Mouse (Mus musculus) layer of hippocampus, adult 8-10 months (tissue): Measurements from ENCODE around the gene Sobp. TPM values are rescaled to one million over a fixed set of nuclear protein-coding genes. Genes with fewer than 3 reads are reported as not detected.

Experiments used
- DNase-seq, 2 experiments: peaks; one replicate each; pipeline ENCODE4 v3.0.0; 2022; ENCODE audit warnings: low spot score in 2 of 2
- total RNA-seq, 4 experiments: library from RNA; stranded (reverse); gene quantifications; 2 replicates each; pipeline ENCODE4 v1.2.4; 2022

Gene Sobp
- total RNA-seq, 4 experiments from 2014 or later, result 70.2 to 79.5 (median 72.3) TPM

DNA sequence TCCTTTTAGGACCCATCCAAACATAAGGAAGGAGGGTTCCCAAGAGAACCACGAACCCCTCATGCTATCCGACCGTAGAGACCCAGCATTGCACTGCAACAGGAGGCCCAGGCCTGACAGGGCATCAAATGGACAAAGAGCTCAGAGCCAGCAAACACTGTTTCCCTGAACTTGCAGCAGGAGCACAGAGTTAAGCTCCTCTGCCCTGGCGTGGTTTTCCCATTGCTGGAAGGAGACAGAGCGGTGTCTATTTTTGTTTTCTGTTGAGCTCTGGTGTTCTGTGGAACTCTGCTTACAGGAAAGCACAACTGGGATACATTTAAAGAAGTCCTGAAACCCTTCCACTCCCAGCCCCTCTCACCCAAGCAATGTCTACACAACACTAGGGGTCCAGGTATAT lies 15.0 kb downstream of the Sobp start:
- no peak for DNase-seq

DNA sequence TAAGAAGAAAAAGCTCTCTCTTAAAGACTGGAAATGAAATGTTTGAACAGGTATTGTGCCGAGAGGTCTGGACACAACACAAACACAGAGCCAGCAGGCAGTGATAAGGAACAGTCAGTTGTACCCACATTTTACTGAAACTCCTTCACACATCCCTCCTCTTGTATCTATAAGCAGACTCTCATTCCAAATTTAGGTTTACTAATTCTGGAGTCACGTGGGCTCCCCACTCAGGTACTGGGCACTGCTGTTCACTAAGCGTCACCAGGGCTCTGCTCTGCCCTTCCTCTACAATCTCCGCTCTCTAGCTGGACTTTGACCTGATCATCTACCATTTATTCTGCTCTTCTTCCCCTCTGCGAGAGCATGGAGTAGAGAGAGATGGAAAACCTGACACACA lies 15.4 kb downstream of the Sobp start:
- no peak for DNase-seq

DNA sequence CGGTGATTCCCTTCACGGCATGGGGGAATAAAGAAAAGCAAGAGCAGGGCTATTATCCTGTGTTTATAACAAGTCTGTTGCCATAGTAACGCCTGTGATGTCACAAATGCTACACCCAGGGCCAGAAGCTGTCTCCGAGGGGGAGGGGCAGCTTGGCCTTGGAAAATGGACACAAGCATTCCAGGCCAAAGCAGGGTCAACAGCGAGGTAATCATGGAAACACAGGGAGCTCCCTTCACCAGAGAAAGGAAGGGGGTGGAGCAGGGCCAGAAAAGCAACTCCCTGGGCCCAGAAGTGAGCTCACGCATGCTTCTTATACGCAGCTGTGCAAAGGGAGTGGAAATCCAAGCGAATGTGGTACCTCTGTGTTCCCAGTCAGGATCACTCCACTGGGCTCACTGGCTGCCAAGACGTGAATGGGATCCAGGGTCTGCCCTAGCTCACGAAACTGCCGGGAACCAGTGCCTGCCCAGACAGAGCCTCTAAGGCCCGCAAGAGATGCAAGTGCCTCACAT lies 19.2 kb downstream of the Sobp start:
- peak; percentile 44 to 49 for DNase-seq

DNA sequence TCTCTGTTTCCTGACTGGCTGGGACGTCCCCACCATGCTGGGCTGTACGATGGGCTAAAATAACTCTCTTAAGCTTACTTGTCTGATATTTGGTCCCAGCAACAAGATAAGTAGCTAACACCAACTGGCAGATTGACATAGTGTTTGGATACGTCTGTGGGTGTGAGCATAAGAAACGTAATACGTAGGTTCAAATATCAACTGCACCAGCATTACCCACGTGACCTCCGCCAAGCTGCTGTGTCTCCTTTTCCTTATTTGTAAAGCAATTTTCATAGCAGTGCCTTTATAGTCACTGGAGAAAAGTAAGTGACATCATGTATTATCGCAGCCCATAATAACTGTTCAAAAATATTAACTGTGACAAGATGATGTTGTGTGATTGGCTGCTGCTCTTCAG lies 21.7 kb downstream of the Sobp start:
- no peak for DNase-seq

GRCm38 (mm10) chr10:43148456-43148855 lies 25.9 kb downstream of the Sobp start:
- no peak for DNase-seq

DNA sequence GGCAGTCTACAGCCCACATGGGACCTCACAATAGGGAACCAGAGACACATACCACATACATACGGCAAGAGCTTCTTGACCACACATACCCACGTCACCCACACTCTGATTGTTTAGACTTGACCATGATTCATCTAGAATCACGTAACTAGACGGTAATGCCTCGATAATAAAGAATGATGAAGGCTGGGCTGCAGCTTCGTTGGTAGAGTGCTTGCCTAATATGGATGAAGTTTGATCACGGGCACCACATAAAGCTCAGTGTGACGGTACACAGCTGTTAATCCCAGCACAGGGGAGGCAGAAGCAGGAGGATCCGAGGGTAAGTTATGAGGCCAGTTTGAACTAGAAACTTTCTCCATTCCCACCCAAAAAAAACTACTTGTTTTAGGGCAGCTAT lies 31.2 kb downstream of the Sobp start:
- no peak for DNase-seq

DNA sequence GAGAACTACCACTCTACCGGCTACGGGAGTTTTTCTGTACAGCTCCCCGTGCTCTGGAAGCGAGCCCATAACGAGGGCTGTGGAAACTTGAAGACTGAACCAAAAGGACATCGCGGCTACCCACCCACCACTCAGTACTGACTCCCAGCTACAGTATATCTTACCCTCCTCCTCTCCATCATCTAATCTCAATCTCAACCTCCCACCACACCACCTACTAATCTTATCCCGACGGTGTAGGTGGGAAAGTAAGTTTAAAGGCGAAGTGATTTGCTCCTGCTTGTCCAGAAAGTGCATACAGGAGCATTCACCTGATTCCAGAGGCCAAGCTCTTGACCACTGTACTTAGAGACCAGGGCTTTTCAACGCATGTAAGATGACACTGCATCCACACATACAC lies 40.3 kb downstream of the Sobp start:
- DNase-seq, result no peak

GRCm38 (mm10) chr10:43128750-43129149 lies 45.6 kb downstream of the Sobp start:
- DNase-seq, result no peak

DNA sequence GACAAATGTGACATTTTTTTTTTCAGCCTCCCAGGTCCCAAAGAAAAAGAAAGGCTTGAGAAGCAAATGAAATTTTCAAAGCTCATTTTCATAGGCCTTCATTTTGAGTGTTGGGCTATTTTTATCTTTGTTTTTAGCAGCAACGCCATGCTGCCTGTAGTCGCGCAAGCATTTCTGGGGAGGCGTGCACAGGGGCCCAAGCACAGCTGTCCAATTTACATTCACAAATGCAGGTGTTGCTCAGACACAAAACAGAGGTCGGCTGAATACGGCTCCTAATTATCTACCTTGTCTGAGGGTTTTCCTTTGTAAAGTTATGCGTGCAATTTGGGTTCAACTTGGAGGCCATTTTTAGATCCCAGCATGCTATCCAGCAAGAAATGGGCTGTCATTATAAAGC lies 49.8 kb downstream of the Sobp start:
- no peak for DNase-seq

DNA sequence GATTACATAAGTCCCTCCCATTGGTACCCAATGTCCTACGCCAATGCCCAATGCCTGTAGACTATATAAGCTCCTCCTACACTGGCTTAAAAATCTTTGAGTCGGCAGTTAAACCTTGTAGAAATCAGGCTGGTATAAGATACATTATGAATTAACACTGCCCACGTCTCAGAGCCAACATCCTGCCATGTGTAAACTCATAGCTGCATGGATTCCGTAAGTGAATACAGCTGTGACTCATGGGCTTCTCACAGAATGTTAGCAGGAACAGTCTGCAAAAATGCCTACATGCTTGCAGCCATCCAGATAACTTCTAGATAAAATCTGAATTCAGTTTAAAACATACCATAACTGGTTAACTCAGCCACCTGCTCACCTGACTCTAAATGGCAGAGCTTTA lies 50.2 kb downstream of the Sobp start:
- no peak for DNase-seq

- no peak for DNase-seq
Measured at GRCm38 (mm10) chr10:43123422-43123821, 50.9 kb downstream of the Sobp start.

DNA sequence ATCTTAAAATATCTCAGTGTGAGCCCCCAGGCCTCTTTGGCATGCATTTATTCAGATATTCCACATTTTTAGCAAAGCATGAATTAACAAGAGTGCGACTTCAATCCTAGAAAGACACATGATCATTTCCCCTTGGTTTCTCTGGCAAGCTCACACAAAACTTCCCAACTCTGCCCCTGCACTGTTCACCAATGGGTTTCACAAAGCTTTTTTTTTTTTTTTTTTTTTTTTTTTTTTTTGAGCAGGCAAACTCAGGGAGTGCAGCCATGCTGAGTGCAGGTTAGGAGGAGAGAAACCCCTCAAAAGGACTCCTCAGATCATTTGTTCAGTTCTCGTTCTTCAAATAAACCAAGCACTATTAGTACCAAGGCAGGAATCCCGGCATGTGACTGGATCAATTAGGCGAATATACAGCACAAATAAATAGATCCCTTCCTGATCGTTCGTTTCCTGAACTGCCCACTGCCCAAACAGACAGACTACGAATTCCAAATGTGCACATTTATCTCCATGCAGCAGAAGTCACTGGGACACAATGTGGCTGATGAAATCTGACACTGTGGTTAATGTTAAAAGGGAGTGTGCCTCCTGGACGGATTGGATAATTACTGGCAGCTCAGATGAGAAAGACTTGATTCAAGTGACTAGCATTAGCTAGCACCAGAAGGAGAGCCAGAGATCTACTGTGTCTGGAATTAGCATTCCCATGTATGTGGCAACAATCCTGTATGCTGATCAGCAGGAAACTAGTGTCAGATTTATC lies 53.5 kb downstream of the Sobp start:
- DNase-seq, result no peak

DNA sequence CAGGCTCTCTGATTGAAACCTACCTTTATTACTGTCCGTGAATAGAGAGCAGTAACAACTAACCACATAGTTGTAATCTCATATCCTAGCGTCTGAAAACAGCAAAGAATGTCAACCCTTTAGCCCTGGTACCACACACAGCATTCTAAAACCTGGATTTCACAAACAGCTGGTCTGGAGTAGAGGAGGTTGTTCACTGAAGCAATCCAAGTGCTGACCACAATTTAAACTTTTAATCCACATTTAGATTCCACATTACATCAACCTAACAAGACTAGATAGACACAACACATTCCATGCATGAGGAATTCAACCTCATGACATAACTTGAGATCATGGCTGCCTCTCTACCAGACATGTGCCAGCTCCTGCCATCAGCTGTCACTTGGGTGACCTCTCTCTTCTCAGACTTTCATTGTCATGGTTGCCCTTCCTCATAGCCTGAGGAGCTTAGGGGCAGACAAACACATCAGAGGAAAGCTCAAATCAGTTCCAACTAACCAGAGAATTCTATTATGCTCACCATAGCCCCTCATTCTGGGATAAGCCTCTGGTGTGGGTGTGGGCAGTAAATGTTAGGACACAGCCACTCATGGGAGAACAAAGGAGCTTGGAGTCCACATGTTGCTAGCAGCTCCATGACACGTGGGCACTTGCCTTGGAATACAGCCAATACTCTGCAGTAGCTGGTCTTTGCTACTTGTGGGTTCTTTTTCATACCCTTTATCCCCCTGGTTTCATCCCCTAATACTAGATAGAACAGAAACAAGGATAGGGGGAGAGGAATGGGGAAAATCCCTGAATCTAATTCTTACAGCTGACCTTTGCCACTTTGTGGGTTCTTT lies 58.0 kb downstream of the Sobp start:
- no peak for DNase-seq

DNA sequence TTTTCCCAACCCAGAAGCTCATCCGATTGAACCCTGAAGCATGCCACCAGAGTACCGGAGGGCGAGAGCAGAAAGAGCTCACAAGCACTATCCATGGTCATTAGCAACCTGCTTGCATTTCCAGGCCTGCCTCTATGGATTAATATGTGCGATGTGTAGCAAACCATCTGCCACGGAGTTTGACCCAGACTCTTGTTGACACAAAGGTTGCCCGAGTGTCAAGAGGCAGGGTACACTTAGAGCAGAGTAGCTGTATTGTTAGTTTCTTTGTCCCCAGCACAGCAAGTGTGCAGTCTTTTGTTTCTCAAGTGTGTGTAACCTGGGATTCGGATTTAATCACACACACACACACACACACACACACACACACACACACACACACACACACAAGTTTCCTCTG lies 62.0 kb downstream of the Sobp start:
- no peak for DNase-seq

DNA sequence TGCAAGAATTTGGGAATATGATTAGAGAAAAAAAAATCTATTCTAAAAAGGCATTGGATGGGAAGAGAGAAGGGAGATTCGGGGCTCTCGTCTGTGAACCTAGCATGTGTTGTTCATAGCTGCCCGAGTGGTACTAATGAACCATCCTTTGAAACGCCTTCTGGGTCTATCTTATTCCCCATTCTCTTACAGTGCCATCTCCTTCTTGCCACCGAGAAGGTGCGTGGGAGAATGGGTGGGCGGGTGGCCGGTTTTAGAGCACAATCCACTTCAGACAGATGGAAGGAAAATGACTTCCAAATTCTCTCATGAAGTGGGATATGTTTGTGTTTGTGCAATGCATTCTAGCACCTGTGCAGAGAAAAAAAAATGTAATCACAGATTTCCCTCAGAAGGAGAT lies 67.7 kb downstream of the Sobp start:
- peak; percentile 57 to 71 for DNase-seq

GRCm38 (mm10) chr10:43106196-43106595 lies 68.1 kb downstream of the Sobp start:
- DNase-seq, result no peak

DNA sequence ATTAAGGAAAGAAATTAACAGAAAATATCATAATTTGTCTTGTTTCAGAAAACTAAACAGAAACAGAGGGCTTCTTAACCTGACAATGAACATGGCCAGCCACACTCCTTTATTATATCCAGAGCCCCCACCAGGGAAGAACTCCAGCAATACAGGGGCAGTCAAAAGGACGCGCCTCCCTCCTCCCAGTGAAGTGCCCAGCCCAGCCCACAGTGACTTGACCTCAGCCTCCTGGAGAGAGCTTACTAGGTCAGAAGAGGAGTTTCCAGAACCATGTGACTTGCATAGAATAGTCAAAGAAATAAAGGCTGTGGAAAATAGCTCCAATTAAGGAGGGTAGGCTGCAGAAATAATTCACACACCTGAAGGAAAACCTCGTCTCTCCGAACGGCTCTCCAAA lies 73.8 kb downstream of the Sobp start:
- DNase-seq, result no peak

GRCm38 (mm10) chr10:43099229-43099628 lies 75.1 kb downstream of the Sobp start:
- DNase-seq, result no peak

GRCm38 (mm10) chr10:43097755-43098154 lies 76.6 kb downstream of the Sobp start:
- no peak for DNase-seq

GRCm38 (mm10) chr10:43096614-43097013 lies 77.7 kb downstream of the Sobp start:
- DNase-seq, result no peak

- DNase-seq, result no peak
Measured at GRCm38 (mm10) chr10:43094537-43094936, 79.8 kb downstream of the Sobp start.

GRCm38 (mm10) chr10:43093440-43093839 lies 80.9 kb downstream of the Sobp start:
- DNase-seq, result peak; percentile 62 to 73

GRCm38 (mm10) chr10:43090040-43090439 lies 84.3 kb downstream of the Sobp start:
- DNase-seq, result no peak
